Mouse (Mus musculus): ENCODE data around the gene Nudcd3. TPM values are rescaled to one million over a fixed set of nuclear protein-coding genes. Genes with fewer than 3 reads are reported as not detected.

Gene Nudcd3
- polyA plus RNA-seq (2012), result 33.9 and 36.9 TPM in 2 replicates

- TF ChIP-seq GATA1 (IDR thresholded peaks at IDR 0.05; ENCODE audit: low read length), result no peak
Measured at GRCm38 (mm10) chr11:6200087-6200569, at the start of gene Nudcd3. Gene Nudcd3 (minus strand): TSS chr11:6200415.

GRCm38 (mm10) chr11:6244707-6245106 lies 44.5 kb upstream of the Nudcd3 start:
- no peak for TF ChIP-seq GATA1 (IDR thresholded peaks at IDR 0.05; ENCODE audit: low read length)

- TF ChIP-seq GATA1 (IDR thresholded peaks at IDR 0.05; ENCODE audit: low read length), result no peak
Measured at GRCm38 (mm10) chr11:6233025-6233424, 32.8 kb upstream of the Nudcd3 start.

- TF ChIP-seq GATA1 (IDR thresholded peaks at IDR 0.05; ENCODE audit: low read length), result no peak
Measured at GRCm38 (mm10) chr11:6230012-6230411, 29.8 kb upstream of the Nudcd3 start, which contains the start of gene Npc1l1. Gene Npc1l1 (minus strand): TSS chr11:6230143.

- no peak for TF ChIP-seq GATA1 (IDR thresholded peaks at IDR 0.05; ENCODE audit: low read length)
Measured at GRCm38 (mm10) chr11:6224541-6225229, 24.5 kb upstream of the Nudcd3 start.

GRCm38 (mm10) chr11:6222187-6222586 lies 22.0 kb upstream of the Nudcd3 start:
- TF ChIP-seq GATA1 (IDR thresholded peaks at IDR 0.05; ENCODE audit: low read length), result no peak

- no peak for TF ChIP-seq GATA1 (IDR thresholded peaks at IDR 0.05; ENCODE audit: low read length)
Measured at GRCm38 (mm10) chr11:6219967-6220366, 19.8 kb upstream of the Nudcd3 start.

GRCm38 (mm10) chr11:6218189-6218896 lies 18.1 kb upstream of the Nudcd3 start:
- TF ChIP-seq GATA1 (IDR thresholded peaks at IDR 0.05; ENCODE audit: low read length), result no peak

GRCm38 (mm10) chr11:6216834-6217233 lies 16.6 kb upstream of the Nudcd3 start:
- TF ChIP-seq GATA1 (IDR thresholded peaks at IDR 0.05; ENCODE audit: low read length), result no peak

- no peak for TF ChIP-seq GATA1 (IDR thresholded peaks at IDR 0.05; ENCODE audit: low read length)
Measured at GRCm38 (mm10) chr11:6208158-6208557, 7.9 kb upstream of the Nudcd3 start.

- TF ChIP-seq GATA1 (IDR thresholded peaks at IDR 0.05; ENCODE audit: low read length), result no peak
Measured at GRCm38 (mm10) chr11:6207090-6207489, 6.9 kb upstream of the Nudcd3 start.

GRCm38 (mm10) chr11:6200570-6200969 lies 355 bp upstream of the Nudcd3 start:
- TF ChIP-seq GATA1 (IDR thresholded peaks at IDR 0.05; ENCODE audit: low read length), result no peak

- TF ChIP-seq GATA1 (IDR thresholded peaks at IDR 0.05; ENCODE audit: low read length), result no peak
Measured at GRCm38 (mm10) chr11:6199410-6200086, 667 bp downstream of the Nudcd3 start, which contains the start of gene A730071L15Rik. Gene A730071L15Rik (plus strand): TSS chr11:6200029.

GRCm38 (mm10) chr11:6198449-6198848 lies 1.8 kb downstream of the Nudcd3 start:
- no peak for TF ChIP-seq GATA1 (IDR thresholded peaks at IDR 0.05; ENCODE audit: low read length)

- TF ChIP-seq GATA1 (IDR thresholded peaks at IDR 0.05; ENCODE audit: low read length), result no peak
Measured at GRCm38 (mm10) chr11:6196780-6197179, 3.4 kb downstream of the Nudcd3 start.

- TF ChIP-seq GATA1 (IDR thresholded peaks at IDR 0.05; ENCODE audit: low read length), result no peak
Measured at GRCm38 (mm10) chr11:6187878-6188277, 12.3 kb downstream of the Nudcd3 start.

Data from G1E-ER4 (cell line).